Mouse (Mus musculus): Measurements from ENCODE around the gene Ak3. TPM values are rescaled to one million over a fixed set of nuclear protein-coding genes. Genes with fewer than 3 reads are reported as not detected.

Ak3 gene
- polyA plus RNA-seq (2012; rRNA removed) = 33.9 and 36.0 TPM in 2 replicates
- polyA plus RNA-seq (2014; fragmentation: Nextera tagmentation; extraction: Ambion mirVana) = 83.9 and 84.8 TPM in 2 replicates

DNA sequence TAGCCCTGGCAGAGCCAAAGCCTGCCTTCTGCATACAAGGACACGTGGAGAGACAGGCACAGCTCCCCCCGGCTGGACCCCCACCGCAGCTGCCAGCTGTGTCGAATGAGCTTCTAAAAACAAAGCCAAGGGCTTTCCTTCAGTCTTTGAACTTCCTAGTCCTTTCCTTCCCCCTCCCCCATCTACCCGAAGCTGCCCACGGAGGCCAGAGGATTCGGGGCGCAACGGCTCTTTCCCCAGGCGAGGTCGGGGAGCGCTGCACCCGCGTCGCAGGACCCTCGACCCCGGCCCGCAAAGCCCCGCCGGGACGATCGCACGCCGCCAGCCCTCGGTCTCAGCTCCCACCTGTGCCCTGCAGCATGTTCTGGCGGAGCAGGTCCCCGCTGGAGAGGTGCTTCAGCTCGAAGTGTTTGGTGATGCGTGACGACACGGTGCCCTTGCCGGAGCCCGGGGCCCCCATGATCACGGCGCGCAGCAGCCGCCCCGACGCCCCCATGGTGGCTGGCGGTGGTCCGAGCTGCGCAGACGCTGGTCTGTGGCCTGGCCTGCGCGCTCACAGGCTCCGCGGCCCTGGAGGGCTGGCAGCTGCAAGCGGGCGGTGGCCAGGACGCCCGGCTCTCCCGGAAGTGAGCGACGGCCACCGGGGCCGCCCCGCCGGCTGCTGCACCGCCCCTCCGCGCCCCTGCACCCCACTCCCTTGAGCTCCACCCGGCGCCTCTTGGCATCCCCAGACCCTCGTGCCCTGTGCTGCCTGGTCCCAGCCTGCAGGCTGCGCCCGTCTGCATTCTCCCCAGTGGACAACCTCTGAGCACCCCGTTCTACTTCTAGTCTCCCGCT lies at the start of gene Ak3:
Gene Ak3 (minus strand): TSS at position 628 of the 837 bp plus-strand sequence.
- Histone ChIP-seq H3K4me3 (replicated peaks; ENCODE audit: low read length) (peak within 1 kb of the TSS; percentile 80), H3K36me3 (ENCODE audit: control insufficient read depth, insufficient read depth, low read length) (no peaks in the 10 kb centered on the region), H3K4me1 (ENCODE audit: control insufficient read depth, insufficient read depth, low read length) (peaks cover 16% of the 10 kb centered on the region), H3K4me2 (replicated peaks; ENCODE audit: low read depth, low read length, severe bottlenecking) (peak within 1 kb of the TSS; percentile 56), H3K9ac (ENCODE audit: low read depth, low read length, severe bottlenecking) (peak within 1 kb of the TSS; percentile 89), H3K27ac (replicated peaks; ENCODE audit: low read depth, low read length) (peak within 1 kb of the TSS; percentile 83), H3K27me3 (ENCODE audit: control insufficient read depth, insufficient read depth, low read length) (no peaks in the 10 kb centered on the region), H3K9me3 (ENCODE audit: control insufficient read depth, low read length) (no peaks in the 10 kb centered on the region)
- TF ChIP-seq POLR2A (IDR thresholded peaks at IDR 0.05; ENCODE audit: borderline replicate concordance, extremely low read depth, insufficient read depth, insufficient read length) = peak; percentile 35; the same call in 1 of the 2 replicates
- ATAC-seq (ENCODE audit: low FRiP score, low read depth) (peak; percentile 82), DNase-seq (ENCODE audit: low spot score) (peak; percentile 61)
- 1% methylated on average over 44 of the region's 68 CpGs for WGBS

DNA sequence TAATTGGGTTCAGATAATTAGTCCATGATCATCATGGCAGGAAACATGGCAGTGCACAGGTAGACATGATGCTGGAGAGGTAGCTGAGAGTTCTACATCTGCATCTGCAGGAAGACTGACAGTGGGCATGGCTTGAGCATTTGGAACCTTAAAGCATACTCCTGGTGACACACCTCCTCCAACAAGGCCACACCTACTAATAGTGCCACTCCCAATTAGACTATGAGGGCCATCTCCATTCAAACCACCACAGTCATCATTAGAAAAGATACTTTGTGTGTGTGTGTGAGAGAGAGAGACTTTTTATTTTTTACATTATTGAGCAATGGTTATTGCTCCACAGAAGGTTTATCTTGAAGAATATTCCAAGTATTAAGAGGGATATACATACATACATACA lies 44.4 kb upstream of the Ak3 start:
- Histone ChIP-seq H3K27me3 (ENCODE audit: control insufficient read depth, insufficient read depth, low read length) (no peaks in the 10 kb centered on the region), H3K4me3 (replicated peaks; ENCODE audit: low read length) (no peak overlapping the region), H3K36me3 (ENCODE audit: control insufficient read depth, insufficient read depth, low read length) (no peaks in the 10 kb centered on the region), H3K27ac (replicated peaks; ENCODE audit: low read depth, low read length) (no peak overlapping the region), H3K4me1 (ENCODE audit: control insufficient read depth, insufficient read depth, low read length) (no peaks in the 10 kb centered on the region), H3K9ac (ENCODE audit: low read depth, low read length, severe bottlenecking) (no peak overlapping the region), H3K4me2 (replicated peaks; ENCODE audit: low read depth, low read length, severe bottlenecking) (no peak overlapping the region), H3K9me3 (ENCODE audit: control insufficient read depth, low read length) (no peaks in the 10 kb centered on the region)
- DNase-seq (ENCODE audit: low spot score) (no peak), ATAC-seq (ENCODE audit: low FRiP score, low read depth) (no peak)
- no peak for TF ChIP-seq POLR2A (IDR thresholded peaks at IDR 0.05; ENCODE audit: borderline replicate concordance, extremely low read depth, insufficient read depth, insufficient read length)

DNA sequence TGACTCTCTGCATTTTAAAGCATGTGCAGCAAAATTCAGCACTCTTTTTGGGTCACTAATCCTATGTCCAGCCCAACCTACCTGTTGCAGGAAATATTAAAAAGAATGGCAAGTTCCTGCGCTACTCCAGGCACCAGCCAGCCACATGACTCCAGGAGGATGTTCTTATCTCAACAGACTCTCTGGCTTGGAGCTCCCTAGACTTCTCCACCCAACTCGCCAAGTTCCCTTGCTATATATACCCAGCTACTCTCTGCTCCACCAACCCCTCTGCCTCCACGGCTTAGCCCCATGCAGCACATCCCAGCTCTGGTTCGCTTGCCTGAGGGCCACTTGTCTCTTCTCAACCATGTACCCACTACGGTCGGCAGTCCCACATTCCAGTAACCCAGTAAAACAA lies 40.9 kb upstream of the Ak3 start:
- H3K27ac ChIP-seq (replicated peaks; ENCODE audit: low read depth, low read length) = no peak overlapping the region
- H3K9ac ChIP-seq (ENCODE audit: low read depth, low read length, severe bottlenecking) = no peak overlapping the region
- no peak for TF ChIP-seq POLR2A (IDR thresholded peaks at IDR 0.05; ENCODE audit: borderline replicate concordance, extremely low read depth, insufficient read depth, insufficient read length)
- H3K36me3 ChIP-seq (ENCODE audit: control insufficient read depth, insufficient read depth, low read length) = no peaks in the 10 kb centered on the region
- no peaks in the 10 kb centered on the region for H3K27me3 ChIP-seq (ENCODE audit: control insufficient read depth, insufficient read depth, low read length)
- H3K4me2 ChIP-seq (replicated peaks; ENCODE audit: low read depth, low read length, severe bottlenecking) = no peak overlapping the region
- no peak overlapping the region for H3K4me3 ChIP-seq (replicated peaks; ENCODE audit: low read length)
- no peaks in the 10 kb centered on the region for H3K9me3 ChIP-seq (ENCODE audit: control insufficient read depth, low read length)
- DNase-seq (ENCODE audit: low spot score) (no peak), ATAC-seq (ENCODE audit: low FRiP score, low read depth) (no peak)
- H3K4me1 ChIP-seq (ENCODE audit: control insufficient read depth, insufficient read depth, low read length) = no peaks in the 10 kb centered on the region
- WGBS = 87% methylated on average over 6 of the region's 6 CpGs

DNA sequence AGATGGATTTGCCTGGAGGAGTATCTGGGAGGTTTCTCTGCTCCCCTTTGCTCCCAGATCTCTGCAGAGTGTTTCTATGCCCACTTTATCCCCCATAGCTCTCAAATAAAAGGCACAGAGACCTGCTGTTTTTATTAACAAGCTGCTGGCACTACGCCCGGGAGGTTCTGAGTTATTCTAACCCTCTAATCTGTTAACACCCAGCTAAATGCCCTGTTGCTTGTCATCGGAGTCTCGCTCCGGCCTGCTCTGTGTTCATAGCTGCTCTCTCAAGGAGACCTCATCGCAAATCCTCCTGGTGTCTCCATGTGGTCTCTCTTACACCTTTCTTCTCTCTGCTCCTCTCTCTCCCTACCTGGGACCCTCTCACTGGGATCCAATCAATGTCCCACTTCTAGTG lies 27.0 kb upstream of the Ak3 start:
- peaks cover 14% of the 10 kb centered on the region for H3K4me1 ChIP-seq (ENCODE audit: control insufficient read depth, insufficient read depth, low read length)
- no peak for ATAC-seq (ENCODE audit: low FRiP score, low read depth)
- DNase-seq (ENCODE audit: low spot score) = peak; percentile 68
- H3K9me3 ChIP-seq (ENCODE audit: control insufficient read depth, low read length) = no peaks in the 10 kb centered on the region
- H3K36me3 ChIP-seq (ENCODE audit: control insufficient read depth, insufficient read depth, low read length) = no peaks in the 10 kb centered on the region
- no peak overlapping the region for H3K4me3 ChIP-seq (replicated peaks; ENCODE audit: low read length)
- no peak for TF ChIP-seq POLR2A (IDR thresholded peaks at IDR 0.05; ENCODE audit: borderline replicate concordance, extremely low read depth, insufficient read depth, insufficient read length)
- no peak overlapping the region for H3K9ac ChIP-seq (ENCODE audit: low read depth, low read length, severe bottlenecking)
- no peak overlapping the region for H3K4me2 ChIP-seq (replicated peaks; ENCODE audit: low read depth, low read length, severe bottlenecking)
- H3K27me3 ChIP-seq (ENCODE audit: control insufficient read depth, insufficient read depth, low read length) = no peaks in the 10 kb centered on the region
- H3K27ac ChIP-seq (replicated peaks; ENCODE audit: low read depth, low read length) = no peak overlapping the region
- 32% methylated on average over 6 of the region's 6 CpGs for WGBS

DNA sequence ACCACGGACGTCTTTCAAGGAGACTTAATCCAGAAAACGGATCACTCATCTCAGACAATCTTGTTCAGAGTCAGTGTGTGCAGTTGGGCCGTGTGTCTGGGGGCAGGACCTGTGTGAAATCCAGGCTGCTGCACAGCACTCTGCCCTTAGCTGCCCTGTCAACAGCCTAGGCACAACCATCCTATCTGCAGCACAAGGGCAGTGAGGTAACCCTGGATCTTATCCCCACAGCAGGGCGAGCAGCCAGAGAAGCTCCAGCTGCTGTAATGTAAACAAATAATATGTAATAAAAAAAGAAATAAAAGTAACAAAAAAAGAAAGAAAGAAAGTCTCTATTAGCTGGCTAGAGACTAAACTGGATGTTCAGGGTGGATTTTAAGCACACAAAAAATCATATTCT lies 21.4 kb upstream of the Ak3 start:
- Histone ChIP-seq H3K27me3 (ENCODE audit: control insufficient read depth, insufficient read depth, low read length) (no peaks in the 10 kb centered on the region), H3K9me3 (ENCODE audit: control insufficient read depth, low read length) (no peaks in the 10 kb centered on the region), H3K4me3 (replicated peaks; ENCODE audit: low read length) (no peak overlapping the region), H3K4me1 (ENCODE audit: control insufficient read depth, insufficient read depth, low read length) (peaks cover 5% of the 10 kb centered on the region), H3K4me2 (replicated peaks; ENCODE audit: low read depth, low read length, severe bottlenecking) (no peak overlapping the region), H3K36me3 (ENCODE audit: control insufficient read depth, insufficient read depth, low read length) (no peaks in the 10 kb centered on the region), H3K27ac (replicated peaks; ENCODE audit: low read depth, low read length) (no peak overlapping the region), H3K9ac (ENCODE audit: low read depth, low read length, severe bottlenecking) (no peak overlapping the region)
- ATAC-seq (ENCODE audit: low FRiP score, low read depth) (no peak), DNase-seq (ENCODE audit: low spot score) (no peak)
- 70% methylated on average over 5 of the region's 5 CpGs for WGBS
- no peak for TF ChIP-seq POLR2A (IDR thresholded peaks at IDR 0.05; ENCODE audit: borderline replicate concordance, extremely low read depth, insufficient read depth, insufficient read length)

Measured in limb, embryonic 14.5 days (tissue).